Mouse (Mus musculus): Measurements from ENCODE around the gene P2ry14.
"Not testable (repeated sequence)": the region's sequence is repeated elsewhere in the genome, so short reads cannot be mapped to it uniquely, and the experiment has no call there.

P2ry14 gene

GRCm38 (mm10) chr3:59141507-59142305, 11.7 kb downstream of the P2ry14 start:
- DNase-seq: no peak

- not testable (repeated sequence) for DNase-seq
Observed at GRCm38 (mm10) chr3:59140941-59141340, 12.5 kb downstream of the P2ry14 start.

- no peak for DNase-seq
Observed at GRCm38 (mm10) chr3:59140115-59140514, 13.3 kb downstream of the P2ry14 start.

GRCm38 (mm10) chr3:59139651-59140051, 13.8 kb downstream of the P2ry14 start:
- DNase-seq: no peak

GRCm38 (mm10) chr3:59138946-59139468, 14.4 kb downstream of the P2ry14 start:
- no peak for DNase-seq

- no peak for DNase-seq
Observed at GRCm38 (mm10) chr3:59135911-59136653, 17.3 kb downstream of the P2ry14 start.

- DNase-seq: no peak
Observed at GRCm38 (mm10) chr3:59133189-59133588, 20.2 kb downstream of the P2ry14 start.

- DNase-seq: no peak
Observed at GRCm38 (mm10) chr3:59131966-59132365, 21.5 kb downstream of the P2ry14 start.

GRCm38 (mm10) chr3:59131081-59131480, 22.3 kb downstream of the P2ry14 start:
- no peak for DNase-seq

- no peak for DNase-seq
Observed at GRCm38 (mm10) chr3:59130431-59130830, 23.0 kb downstream of the P2ry14 start.

- no peak for DNase-seq
Observed at GRCm38 (mm10) chr3:59129547-59129946, 23.9 kb downstream of the P2ry14 start.

GRCm38 (mm10) chr3:59128681-59129080, 24.7 kb downstream of the P2ry14 start:
- no peak for DNase-seq

GRCm38 (mm10) chr3:59125783-59126555, 27.4 kb downstream of the P2ry14 start:
- no peak for DNase-seq

- DNase-seq: no peak
Observed at GRCm38 (mm10) chr3:59125022-59125421, 28.4 kb downstream of the P2ry14 start.

GRCm38 (mm10) chr3:59121780-59122449, 31.5 kb downstream of the P2ry14 start:
- DNase-seq: no peak

- DNase-seq: no peak
Observed at GRCm38 (mm10) chr3:59121067-59121730, 32.2 kb downstream of the P2ry14 start.

GRCm38 (mm10) chr3:59113973-59114517, 39.4 kb downstream of the P2ry14 start:
- no peak for DNase-seq

GRCm38 (mm10) chr3:59113291-59113690, 40.1 kb downstream of the P2ry14 start:
- DNase-seq: not testable (repeated sequence)

GRCm38 (mm10) chr3:59111944-59112343, 41.5 kb downstream of the P2ry14 start:
- DNase-seq: no peak

- not testable (repeated sequence) for DNase-seq
Observed at GRCm38 (mm10) chr3:59109834-59110233, 43.6 kb downstream of the P2ry14 start.

GRCm38 (mm10) chr3:59107439-59107838, 46.0 kb downstream of the P2ry14 start:
- DNase-seq: no peak

- DNase-seq: no peak
Observed at GRCm38 (mm10) chr3:59104462-59104861, 49.0 kb downstream of the P2ry14 start.
